Mouse (Mus musculus) retina, postnatal 7 days (tissue): ENCODE results near the gene Fbxo8.

Source experiments
- DNase-seq: peaks from one replicate; pipeline ENCODE4 v3.0.0-alpha.2; 2012; ENCODE audit warnings: low read depth, low spot score

Gene Fbxo8

DNA sequence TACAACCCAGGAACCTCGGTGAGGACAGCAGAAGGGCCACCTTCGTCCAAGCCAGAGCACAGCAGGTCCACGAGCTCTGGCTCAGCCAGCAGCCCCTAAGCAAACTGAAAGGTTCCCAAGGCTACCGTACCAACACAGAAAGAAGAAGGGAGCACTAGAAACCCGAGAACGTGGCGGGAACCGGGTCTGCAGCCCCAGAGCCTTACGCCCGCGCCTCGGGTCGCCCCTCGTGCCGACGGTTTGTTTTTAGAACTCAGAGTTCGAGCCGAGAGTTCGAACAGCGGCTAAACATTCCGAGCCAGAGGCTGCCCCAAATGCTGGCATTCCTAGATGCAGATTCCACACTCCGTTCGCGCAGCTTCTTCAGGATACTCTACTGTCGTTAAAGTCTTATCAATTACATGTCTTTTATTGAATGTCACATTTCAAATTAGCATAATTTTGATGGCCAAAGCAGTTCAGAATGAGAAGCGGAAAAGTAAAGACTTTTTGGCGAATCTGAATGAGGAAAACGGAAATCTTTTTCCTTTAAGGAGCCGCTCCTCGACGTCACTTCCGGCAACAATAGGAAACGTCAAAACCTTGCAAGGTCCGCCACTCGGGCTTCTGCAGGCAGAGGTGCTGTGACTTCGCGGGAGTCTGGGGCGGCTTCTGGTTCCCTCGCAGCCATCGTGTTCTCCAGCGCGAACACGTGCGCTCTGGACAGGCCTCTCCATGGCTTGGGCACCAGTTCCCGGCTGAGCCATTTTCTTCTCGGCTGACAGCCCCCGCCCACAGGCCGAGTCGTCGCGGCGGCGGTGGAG lies at the start of gene Fbxo8, which contains the start of gene Cep44:
TSS of gene Fbxo8 (plus strand) at position 533 of the 803 bp plus-strand sequence.
TSS of gene Cep44 (minus strand) at position 490 of the 803 bp plus-strand sequence.
- peak; percentile 90 for DNase-seq

DNA sequence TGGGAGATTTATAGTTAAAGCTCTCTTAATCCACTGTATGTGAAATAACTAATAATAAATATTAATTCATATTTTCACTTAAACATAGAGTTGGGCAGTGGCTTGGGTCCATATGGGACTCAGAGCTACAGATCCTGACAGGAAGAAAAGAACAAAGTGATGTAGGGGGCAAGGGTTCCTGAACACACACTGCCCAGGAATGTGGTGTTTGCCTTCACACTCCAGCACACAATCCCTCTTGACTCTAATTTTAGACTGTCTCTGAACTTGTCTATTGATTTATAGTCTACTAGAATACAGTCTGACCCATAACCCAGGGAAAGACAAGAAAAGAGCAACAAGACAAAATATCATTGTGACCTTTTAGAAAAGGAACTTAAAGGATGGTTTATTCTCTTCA lies 49.0 kb upstream of the Fbxo8 start:
- DNase-seq = no peak

DNA sequence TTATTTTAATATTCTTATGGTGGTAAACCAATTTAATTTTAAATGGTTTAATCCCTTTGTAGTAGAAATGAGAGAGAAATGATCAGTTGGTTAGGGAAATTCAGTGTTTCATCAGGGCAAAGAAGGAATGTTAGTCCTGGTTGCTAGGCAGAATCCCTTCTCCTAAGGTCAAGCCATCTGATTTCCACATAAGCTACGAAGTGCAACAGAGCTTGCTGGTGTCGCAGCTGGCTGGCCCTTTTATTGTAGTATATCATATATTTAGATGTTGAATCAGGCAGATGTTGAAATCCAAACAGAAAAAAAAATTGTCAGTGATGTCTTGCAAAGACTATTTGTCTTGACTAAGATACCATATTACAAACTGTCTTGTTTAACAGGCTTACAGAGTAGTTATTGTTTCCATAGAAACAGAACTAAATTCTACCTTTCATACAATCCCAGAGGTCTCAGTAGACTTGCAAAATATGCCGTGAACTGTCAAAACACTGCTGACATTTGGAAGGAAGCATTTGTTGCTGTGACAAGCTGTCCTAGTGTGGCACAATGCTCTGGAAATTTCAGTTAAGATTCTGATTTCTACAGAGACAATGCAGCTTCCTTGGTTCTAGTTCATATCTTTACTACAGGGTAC lies 42.5 kb upstream of the Fbxo8 start:
- no peak for DNase-seq

DNA sequence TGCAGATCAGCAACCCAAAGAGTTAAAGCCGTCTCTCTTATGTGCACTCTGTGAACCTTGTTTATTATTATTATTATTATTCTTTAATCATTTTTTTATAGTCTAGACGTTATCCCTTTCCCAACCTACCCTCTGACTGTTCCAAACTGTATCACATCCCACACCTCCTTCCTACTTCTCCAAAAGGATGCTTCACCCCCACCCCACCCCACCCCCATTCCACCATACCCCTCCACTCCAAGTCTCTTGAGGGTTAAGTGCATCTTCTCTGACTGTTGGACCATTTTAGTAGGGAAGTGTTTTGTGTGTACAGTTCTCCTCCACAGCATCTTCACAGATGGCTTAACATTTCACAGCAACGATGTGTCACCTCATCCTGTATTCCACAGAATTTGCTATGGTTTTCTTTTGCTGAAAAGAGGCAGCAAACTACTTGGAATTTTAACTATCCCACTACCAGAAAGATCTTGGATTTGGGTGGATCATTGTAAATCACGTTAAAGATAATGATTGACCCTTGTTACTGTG lies 41.9 kb upstream of the Fbxo8 start:
- DNase-seq = no peak

DNA sequence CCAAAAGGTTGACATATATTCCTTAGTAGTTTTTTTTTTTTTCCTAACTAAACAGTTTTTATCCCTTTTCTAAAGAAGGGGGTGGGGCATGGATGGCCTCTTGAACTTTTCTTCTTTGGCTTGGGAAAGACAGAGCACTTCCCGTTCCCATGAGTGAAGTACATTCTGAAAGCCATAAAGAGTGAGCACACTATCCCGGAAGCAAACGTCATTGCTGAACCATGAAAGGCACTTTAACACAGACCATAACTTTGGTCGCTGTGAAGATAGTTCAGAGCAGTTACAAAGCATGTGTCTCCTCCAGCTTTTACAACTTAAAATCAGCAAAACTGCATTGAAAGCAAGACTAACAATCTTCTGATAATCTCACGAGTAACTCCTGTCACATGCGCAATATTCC lies 32.0 kb upstream of the Fbxo8 start:
- DNase-seq = no peak

DNA sequence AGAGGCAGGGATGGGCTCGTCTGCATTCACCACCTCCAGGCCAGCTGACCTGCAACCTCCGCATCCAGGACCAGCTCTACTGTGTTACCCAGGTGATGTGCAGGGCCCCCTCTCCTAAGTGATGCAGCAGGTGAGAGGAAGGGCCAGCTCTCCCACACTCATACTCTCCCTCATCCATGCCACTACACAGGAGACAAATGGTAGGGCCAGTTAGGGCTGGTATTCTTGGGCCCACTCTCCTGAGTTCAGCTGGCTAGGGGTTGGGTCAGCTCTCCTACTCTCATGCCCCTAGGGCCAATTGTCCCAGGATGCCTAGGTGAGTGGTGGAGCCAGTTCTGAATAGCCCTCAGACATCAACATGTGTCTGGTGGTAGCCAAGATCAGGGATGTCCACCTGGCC lies 30.6 kb upstream of the Fbxo8 start:
- DNase-seq = no peak

DNA sequence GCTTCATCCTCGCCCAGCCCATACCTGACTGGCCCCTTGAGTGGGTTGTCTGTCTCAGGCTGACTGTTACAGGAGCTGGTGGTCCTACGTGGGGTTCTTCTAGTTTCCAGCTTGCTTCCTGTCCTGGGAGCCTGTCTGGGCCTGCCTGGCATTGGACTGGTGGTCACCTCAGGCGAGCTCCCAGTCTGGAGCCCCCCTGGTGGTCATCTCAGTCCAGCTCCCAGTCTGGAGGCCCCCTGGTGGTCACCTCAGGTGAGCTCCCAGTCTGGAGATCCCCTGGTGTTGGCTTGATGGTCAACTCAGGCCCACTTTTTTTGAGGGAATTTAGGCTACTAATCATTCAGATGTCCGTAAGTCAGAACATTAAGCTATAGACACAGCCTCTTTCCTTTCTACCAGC lies 29.8 kb upstream of the Fbxo8 start:
- DNase-seq = no peak

DNA sequence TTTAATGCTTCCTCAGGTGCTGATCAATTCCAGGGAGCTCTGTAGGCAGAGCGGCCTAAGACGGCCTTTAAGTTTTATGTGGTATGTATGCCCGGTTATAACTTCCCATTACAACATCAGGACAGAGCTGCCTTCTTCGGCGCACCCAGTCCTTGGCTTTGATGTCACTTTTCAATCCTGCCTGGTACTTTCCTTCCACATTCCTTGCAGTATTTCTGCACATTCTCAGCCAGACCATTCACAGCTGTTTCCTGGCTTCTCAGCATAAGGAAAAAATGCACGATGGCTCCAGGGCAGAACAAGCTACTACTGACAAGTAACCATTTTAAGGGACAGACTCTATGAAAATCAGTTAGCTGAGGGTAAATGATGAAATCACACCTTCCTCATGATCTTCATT lies 22.0 kb upstream of the Fbxo8 start:
- DNase-seq = no peak

DNA sequence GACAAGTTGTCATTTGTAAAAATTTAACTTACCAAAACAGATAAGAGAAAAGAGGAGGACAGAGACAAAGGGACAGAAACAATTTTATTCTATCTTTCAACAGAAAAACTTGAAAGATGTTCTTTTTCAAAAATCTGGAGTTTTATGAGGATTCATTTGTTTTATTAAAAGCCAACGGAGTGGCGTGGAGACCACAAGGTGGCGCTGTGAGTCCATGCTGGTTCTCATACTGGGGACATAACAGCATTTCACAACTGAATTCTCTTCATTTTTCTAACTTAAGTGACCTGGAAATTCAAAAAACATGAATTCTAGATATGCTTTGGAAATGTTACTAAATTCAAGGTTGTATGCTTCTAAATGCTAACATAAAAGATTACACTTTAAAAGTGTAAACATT lies 20.5 kb upstream of the Fbxo8 start:
- DNase-seq = peak; percentile 37

DNA sequence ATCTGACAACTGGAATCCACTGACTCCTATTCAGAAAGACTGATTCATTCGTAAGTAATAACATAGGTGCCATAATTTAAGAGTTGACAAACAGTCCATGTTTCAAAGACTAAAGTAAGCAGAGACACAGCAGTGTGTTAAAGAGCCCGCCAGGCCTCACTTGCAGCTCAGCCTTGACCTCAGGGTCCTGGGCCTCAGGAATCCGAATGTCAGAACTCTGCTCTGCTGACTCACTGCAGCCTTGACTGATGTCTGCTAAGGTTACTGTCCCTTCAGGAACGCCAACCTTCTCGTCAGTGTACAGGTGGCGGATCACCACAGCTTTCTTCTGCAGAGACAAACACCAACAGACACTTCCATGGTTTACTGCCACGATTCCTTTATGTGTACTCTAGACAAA lies 10.2 kb upstream of the Fbxo8 start:
- no peak for DNase-seq

DNA sequence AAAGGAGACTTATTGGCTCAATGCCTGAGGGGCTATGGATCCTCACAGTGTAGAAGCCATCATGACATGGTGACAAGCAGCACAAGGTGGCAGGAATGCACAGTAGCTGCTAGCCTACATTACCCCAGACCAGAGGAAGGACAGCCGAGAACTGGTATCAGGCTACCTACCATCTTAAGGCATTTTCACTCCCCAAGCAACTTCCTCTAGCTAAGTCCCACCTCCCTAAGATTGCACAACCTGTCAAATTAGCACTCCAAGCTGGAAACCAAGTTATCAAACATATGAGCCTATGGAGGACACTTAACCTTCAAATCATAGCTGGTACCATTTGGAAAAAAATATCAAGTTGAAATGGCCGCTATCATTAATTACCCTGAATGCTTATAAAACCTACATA lies 3.0 kb upstream of the Fbxo8 start:
- no peak for DNase-seq

DNA sequence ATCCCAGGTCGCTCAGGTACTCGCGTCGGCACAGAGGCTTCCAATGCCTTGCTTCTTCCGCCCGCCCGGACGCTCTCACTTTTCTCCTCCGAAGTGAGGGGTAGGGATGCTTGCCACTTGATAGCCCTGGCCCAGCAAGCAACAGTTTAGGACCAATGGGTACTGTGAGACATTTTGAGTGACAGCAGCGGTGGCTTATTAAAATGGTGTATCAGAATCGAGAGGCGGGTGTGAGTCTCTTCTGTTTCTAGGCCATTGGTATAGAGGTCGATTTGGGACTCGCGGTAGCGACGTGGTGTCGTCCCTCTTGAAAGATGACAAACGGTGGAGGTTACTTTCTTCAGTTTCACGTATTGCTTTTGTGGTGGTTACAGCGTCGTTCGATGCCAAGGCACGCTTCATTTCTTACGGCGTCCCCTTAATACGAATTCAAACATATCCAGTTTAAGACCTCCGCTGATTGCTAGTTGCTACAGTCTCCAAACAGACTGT lies 517 bp downstream of the Fbxo8 start:
- peak; percentile 81 for DNase-seq

DNA sequence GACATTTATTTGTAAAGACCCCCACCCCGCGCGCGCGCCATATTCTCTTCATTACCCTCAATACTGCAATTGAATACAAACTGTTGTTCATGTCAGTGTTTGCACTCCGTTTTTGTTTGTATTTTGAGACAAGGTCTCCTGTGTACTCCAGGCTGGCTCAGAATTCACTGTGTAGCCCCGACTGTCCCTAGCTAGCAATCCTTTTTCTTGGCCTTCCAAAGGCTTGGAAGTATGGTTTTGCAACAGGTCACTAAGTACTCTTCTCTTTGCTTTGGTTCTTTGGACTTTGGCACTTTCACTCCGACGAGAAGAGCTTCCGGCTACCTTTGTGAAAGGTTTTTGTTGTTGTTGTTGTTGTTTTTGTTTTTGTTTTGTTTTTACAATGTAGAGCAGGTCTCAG lies 1.2 kb downstream of the Fbxo8 start:
- no peak for DNase-seq

DNA sequence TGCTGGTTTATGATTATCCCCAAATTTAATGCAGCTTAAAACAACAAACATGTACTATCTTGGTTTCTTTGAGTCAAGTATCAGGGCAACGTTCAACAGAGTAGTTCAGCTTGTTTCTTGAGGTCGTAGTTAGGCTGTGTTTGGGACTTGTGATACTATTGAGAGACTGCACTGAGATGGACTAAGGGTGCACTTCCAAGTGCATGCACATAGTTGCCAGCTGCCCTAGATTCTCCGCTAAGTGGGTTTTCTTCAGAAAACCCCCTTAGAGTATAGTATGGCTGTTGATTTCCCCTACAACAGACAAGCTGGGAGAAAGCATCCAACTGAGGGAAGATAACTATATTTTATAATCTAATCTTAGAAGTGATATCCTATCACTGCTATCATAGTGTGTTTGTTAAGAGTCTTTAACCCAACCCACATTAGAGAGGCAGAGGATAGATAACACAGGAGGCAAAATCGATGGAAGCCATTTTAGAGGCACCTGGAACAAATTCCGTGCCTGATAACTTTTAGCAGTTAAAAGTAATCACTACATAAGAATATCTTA lies 1.7 kb downstream of the Fbxo8 start:
- no peak for DNase-seq

DNA sequence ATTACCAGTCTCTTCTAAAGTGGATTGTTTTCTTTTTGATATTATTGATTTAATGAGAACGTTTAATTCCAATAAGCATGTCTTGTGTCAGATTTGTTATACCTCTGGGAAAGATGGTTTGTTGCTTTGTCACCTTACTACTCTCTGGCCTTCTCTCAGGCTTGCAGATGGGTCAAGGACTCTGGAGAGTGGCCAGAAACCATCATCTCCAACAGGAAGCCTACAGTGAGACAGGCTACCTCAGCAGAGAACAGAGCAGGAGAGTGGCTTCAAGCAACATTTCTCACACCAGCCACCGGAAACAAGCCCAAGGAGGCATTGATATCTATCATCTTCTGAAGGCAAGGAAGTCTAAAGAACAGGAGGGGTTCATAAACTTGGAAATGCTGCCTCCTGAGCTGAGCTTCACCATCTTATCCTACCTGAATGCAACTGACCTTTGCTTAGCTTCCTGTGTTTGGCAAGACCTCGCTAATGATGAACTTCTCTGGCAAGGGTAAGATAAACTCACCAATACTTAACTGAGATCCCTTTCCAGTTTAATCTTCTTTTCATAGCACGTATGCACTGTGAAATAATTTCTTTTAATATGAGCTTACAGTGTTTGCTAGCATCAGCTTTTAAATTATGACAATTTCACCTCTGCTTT lies 13.6 kb downstream of the Fbxo8 start:
- no peak for DNase-seq

DNA sequence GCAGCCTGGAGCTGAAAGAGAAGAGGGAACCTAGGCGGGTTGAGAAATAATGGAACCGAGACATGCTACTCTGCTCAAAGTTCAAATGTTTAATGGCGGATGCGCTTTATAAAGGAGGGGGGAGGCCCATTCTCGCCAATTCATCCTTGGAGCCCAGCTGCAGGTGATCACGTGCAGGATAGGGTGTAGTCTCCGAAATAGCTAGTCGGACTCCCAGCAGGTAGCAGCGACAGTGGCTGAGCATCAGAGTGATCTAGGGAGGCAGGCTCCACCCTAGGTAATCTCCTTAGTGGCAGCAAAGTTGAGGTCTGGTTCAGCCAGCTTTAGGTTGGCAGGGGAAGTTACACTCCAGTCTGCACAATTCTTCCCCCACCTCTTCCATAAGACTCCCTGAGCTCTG lies 16.0 kb downstream of the Fbxo8 start:
- no peak for DNase-seq

DNA sequence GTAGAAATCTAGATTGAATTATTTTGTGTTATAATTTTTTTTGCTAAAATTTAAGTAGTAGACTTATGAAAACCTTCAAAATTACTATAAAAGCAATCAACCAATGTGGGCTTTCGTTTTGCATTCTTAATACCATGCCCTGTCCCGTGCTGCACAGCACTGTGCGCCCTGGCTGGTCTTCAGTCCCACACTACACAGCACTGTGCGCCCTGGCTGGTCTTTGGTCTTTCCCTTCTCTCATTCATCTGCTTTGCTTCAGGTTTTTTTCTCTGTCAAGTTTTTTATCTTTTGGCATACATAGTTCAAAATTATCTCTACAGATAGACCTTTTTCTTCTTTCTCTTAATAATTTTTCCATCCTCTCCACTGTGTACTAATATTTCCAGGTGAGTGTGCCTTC lies 30.0 kb downstream of the Fbxo8 start:
- no peak for DNase-seq

DNA sequence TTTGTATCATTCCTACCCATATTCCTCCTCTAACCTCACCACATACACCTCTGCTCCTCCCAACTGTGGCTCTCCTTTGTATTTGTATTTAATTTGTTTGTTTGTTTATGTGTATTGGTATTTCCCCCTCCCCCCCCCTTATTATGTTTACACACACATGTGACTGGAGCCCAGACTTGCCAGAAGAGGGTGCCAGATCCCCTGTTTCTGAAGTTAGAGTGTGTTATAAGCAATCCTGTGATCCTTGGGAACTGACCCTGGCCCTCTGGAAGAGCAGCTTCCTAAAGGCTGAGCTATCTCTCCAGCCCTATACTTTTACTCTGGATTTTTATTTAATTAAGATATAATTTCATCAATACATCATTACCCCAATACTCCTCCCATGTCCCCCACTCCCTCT lies 32.0 kb downstream of the Fbxo8 start:
- DNase-seq = no peak

DNA sequence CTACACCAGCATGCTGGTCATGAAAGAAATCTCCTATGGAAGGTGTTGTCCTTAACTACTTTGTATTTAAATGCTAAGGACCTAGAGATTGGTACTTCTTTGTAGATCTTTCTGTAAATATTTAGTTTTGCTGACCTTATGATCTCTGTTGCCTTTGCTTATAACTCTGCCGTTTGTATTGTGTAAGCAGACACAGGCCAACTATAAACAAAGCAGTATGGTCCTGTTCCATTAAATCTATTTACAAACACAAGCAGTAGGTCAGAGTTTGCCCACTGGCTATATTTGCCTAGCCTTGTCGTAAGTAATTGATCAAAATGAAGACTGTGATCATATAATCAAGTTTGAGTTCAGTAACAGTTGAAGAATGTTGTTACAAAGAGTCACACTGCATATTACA lies 38.1 kb downstream of the Fbxo8 start:
- DNase-seq = no peak

DNA sequence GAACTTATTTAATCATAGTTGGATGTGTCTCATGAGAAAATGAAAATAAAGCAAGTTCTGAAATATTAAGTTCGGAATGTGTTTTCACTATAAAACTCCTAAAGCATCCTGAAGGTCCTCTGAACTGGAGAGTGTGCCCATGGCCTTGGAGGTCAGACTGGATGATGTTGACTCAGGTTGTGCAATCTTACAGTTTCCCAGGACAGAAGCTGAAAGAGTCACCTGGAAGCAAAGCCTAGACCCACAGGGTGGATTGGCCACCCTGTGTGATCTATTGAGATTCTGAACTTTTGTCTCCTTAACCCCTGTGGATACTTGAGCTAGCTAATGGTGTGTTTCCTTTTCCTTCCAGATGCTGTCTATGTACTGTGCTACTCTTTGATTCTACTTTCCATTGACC lies 40.2 kb downstream of the Fbxo8 start:
- DNase-seq = no peak

DNA sequence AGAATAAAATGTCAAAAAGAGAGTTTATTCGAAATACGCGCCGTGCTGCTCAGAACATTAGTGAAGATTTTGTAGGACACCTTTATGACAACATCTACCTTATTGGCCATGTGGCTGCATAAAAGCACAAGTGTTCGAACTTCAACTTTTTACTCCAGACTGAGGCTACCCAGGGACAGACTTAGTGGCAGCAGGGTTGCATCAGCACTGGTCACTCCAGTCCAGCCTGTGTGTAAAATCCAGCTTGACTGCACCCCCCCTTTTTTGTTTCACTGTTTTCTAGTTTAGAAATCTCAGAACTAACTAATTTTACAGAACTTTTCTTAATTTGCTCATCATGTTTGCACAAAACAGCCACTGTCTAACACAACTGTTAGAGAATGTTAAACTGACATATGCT lies 40.6 kb downstream of the Fbxo8 start:
- DNase-seq = no peak

DNA sequence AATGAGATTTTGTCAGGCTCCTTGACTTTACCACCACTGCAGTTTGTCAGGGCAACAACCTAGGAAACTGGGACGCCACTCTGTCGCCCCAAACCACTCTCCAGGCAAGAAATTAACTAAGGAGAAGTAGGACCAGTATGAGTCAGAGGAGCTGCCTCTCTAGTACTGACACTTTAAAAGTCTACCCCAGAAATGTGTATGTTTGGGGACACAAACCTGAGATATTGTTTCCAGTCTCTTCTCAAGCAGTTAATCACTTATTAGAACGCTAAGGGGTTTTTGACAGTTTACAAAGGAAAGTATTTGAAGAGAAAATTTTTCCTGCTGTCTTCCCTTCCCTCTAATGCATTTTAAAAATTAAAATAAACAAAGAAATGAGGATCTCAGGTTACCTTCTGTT lies 55.6 kb downstream of the Fbxo8 start:
- DNase-seq = no peak
